Mouse (Mus musculus): Measurements from ENCODE around the gene Hspb8. TPM values are rescaled to one million over a fixed set of nuclear protein-coding genes. Genes with fewer than 3 reads are reported as not detected.
A peak's percentile ranks its signal among the peaks of the same experiment; 100 is the strongest.

Hspb8 gene
- polyA plus RNA-seq, 1 experiment: 7.8 TPM

GRCm38 (mm10) chr5:116419322-116420045 lies 3.2 kb downstream of the Hspb8 start:
- H3K27me3 ChIP-seq (ENCODE audit: control insufficient read depth, insufficient read depth, low read length): no peaks in the 10 kb centered on the region
- TF ChIP-seq CTCF (IDR thresholded peaks at IDR 0.05; ENCODE audit: extremely low read depth, insufficient read length, insufficient replicate concordance, low read depth, low read length): no peak
- TF ChIP-seq POLR2A (IDR thresholded peaks at IDR 0.05; ENCODE audit: low read depth, low read length): no peak
- H3K4me3 ChIP-seq (ENCODE audit: low read depth, low read length): peak overlapping the region; percentile 1; the same call in 1 of the 2 replicates
- H3K4me1 ChIP-seq (ENCODE audit: control insufficient read depth, insufficient read depth, insufficient read length, low read length): no peaks in the 10 kb centered on the region
- H3K27ac ChIP-seq (ENCODE audit: insufficient read depth, low read depth, low read length): no peak overlapping the region
- WGBS: 73% methylated on average over 6 of the region's 6 CpGs
- H3K36me3 ChIP-seq (ENCODE audit: control insufficient read depth, insufficient read depth, low read length): no peaks in the 10 kb centered on the region

GRCm38 (mm10) chr5:116416208-116416607 lies 6.5 kb downstream of the Hspb8 start:
- Histone ChIP-seq H3K4me1 (ENCODE audit: control insufficient read depth, insufficient read depth, insufficient read length, low read length) (no peaks in the 10 kb centered on the region), H3K4me3 (ENCODE audit: low read depth, low read length) (no peak overlapping the region), H3K27me3 (ENCODE audit: control insufficient read depth, insufficient read depth, low read length) (no peaks in the 10 kb centered on the region), H3K27ac (ENCODE audit: insufficient read depth, low read depth, low read length) (no peak overlapping the region), H3K36me3 (ENCODE audit: control insufficient read depth, insufficient read depth, low read length) (no peaks in the 10 kb centered on the region)
- TF ChIP-seq CTCF (IDR thresholded peaks at IDR 0.05; ENCODE audit: extremely low read depth, insufficient read length, insufficient replicate concordance, low read depth, low read length) (no peak), POLR2A (IDR thresholded peaks at IDR 0.05; ENCODE audit: low read depth, low read length) (no peak)
- 20% methylated on average over 5 of the region's 5 CpGs for WGBS

- TF ChIP-seq CTCF (IDR thresholded peaks at IDR 0.05; ENCODE audit: extremely low read depth, insufficient read length, insufficient replicate concordance, low read depth, low read length): no peak
- no peak for TF ChIP-seq POLR2A (IDR thresholded peaks at IDR 0.05; ENCODE audit: low read depth, low read length)
- H3K27me3 ChIP-seq (ENCODE audit: control insufficient read depth, insufficient read depth, low read length): no peaks in the 10 kb centered on the region
- H3K4me3 ChIP-seq (ENCODE audit: low read depth, low read length): no peak overlapping the region
- no peaks in the 10 kb centered on the region for H3K4me1 ChIP-seq (ENCODE audit: control insufficient read depth, insufficient read depth, insufficient read length, low read length)
- no peak overlapping the region for H3K27ac ChIP-seq (ENCODE audit: insufficient read depth, low read depth, low read length)
- H3K36me3 ChIP-seq (ENCODE audit: control insufficient read depth, insufficient read depth, low read length): no peaks in the 10 kb centered on the region
- 19% methylated on average over 16 of the region's 16 CpGs for WGBS
These were observed 12.7 kb downstream of the Hspb8 start for GRCm38 (mm10) chr5:116409689-116410590.

- Histone ChIP-seq H3K4me3 (ENCODE audit: low read depth, low read length) (no peak overlapping the region), H3K4me1 (ENCODE audit: control insufficient read depth, insufficient read depth, insufficient read length, low read length) (no peaks in the 10 kb centered on the region), H3K27me3 (ENCODE audit: control insufficient read depth, insufficient read depth, low read length) (no peaks in the 10 kb centered on the region), H3K36me3 (ENCODE audit: control insufficient read depth, insufficient read depth, low read length) (no peaks in the 10 kb centered on the region), H3K27ac (ENCODE audit: insufficient read depth, low read depth, low read length) (no peak overlapping the region)
- no peak for TF ChIP-seq POLR2A (IDR thresholded peaks at IDR 0.05; ENCODE audit: low read depth, low read length)
- no peak for TF ChIP-seq CTCF (IDR thresholded peaks at IDR 0.05; ENCODE audit: extremely low read depth, insufficient read length, insufficient replicate concordance, low read depth, low read length)
- WGBS: 67% methylated on average over 9 of the region's 9 CpGs
These were observed 13.7 kb downstream of the Hspb8 start for GRCm38 (mm10) chr5:116408965-116409364.

GRCm38 (mm10) chr5:116407936-116408335 lies 14.7 kb downstream of the Hspb8 start:
- Histone ChIP-seq H3K27me3 (ENCODE audit: control insufficient read depth, insufficient read depth, low read length) (no peaks in the 10 kb centered on the region), H3K36me3 (ENCODE audit: control insufficient read depth, insufficient read depth, low read length) (no peaks in the 10 kb centered on the region), H3K4me3 (ENCODE audit: low read depth, low read length) (no peak overlapping the region), H3K27ac (ENCODE audit: insufficient read depth, low read depth, low read length) (peak overlapping the region; percentile 56), H3K4me1 (ENCODE audit: control insufficient read depth, insufficient read depth, insufficient read length, low read length) (no peaks in the 10 kb centered on the region)
- TF ChIP-seq CTCF (IDR thresholded peaks at IDR 0.05; ENCODE audit: extremely low read depth, insufficient read length, insufficient replicate concordance, low read depth, low read length) (no peak), POLR2A (IDR thresholded peaks at IDR 0.05; ENCODE audit: low read depth, low read length) (no peak)
- WGBS: 4% methylated on average over 6 of the region's 6 CpGs

GRCm38 (mm10) chr5:116407321-116407720 lies 15.3 kb downstream of the Hspb8 start:
- Histone ChIP-seq H3K4me1 (ENCODE audit: control insufficient read depth, insufficient read depth, insufficient read length, low read length) (no peaks in the 10 kb centered on the region), H3K27me3 (ENCODE audit: control insufficient read depth, insufficient read depth, low read length) (no peaks in the 10 kb centered on the region), H3K27ac (ENCODE audit: insufficient read depth, low read depth, low read length) (peak overlapping the region; percentile 56), H3K4me3 (ENCODE audit: low read depth, low read length) (no peak overlapping the region), H3K36me3 (ENCODE audit: control insufficient read depth, insufficient read depth, low read length) (no peaks in the 10 kb centered on the region)
- 20% methylated on average over 4 of the region's 4 CpGs for WGBS
- TF ChIP-seq CTCF (IDR thresholded peaks at IDR 0.05; ENCODE audit: extremely low read depth, insufficient read length, insufficient replicate concordance, low read depth, low read length) (no peak), POLR2A (IDR thresholded peaks at IDR 0.05; ENCODE audit: low read depth, low read length) (no peak)

GRCm38 (mm10) chr5:116406507-116406906 lies 16.2 kb downstream of the Hspb8 start:
- Histone ChIP-seq H3K27me3 (ENCODE audit: control insufficient read depth, insufficient read depth, low read length) (no peaks in the 10 kb centered on the region), H3K27ac (ENCODE audit: insufficient read depth, low read depth, low read length) (no peak overlapping the region), H3K36me3 (ENCODE audit: control insufficient read depth, insufficient read depth, low read length) (no peaks in the 10 kb centered on the region), H3K4me1 (ENCODE audit: control insufficient read depth, insufficient read depth, insufficient read length, low read length) (no peaks in the 10 kb centered on the region), H3K4me3 (ENCODE audit: low read depth, low read length) (no peak overlapping the region)
- TF ChIP-seq CTCF (IDR thresholded peaks at IDR 0.05; ENCODE audit: extremely low read depth, insufficient read length, insufficient replicate concordance, low read depth, low read length) (no peak), POLR2A (IDR thresholded peaks at IDR 0.05; ENCODE audit: low read depth, low read length) (no peak)
- 47% methylated on average over 3 of the region's 3 CpGs for WGBS

Data from small intestine, adult 2 months (tissue).